Mouse (Mus musculus): ENCODE measurements around the gene Ccl20. TPM values are rescaled to one million over a fixed set of nuclear protein-coding genes. Genes with fewer than 3 reads are reported as not detected.

Ccl20 gene
- total and polyA plus RNA-seq, 2 experiments from 2014 or later: not detected

- ATAC-seq (ENCODE audit: insufficient read depth, low read depth) (peak; percentile 85), DNase-seq (ENCODE audit: low spot score) (peak; percentile 45)
- H3K27me3 ChIP-seq (ENCODE audit: control insufficient read depth, insufficient read depth, low read length): no peaks in the 10 kb centered on the region
- peak within 1 kb of the TSS; percentile 85 for H3K4me2 ChIP-seq (ENCODE audit: low read depth, low read length)
- WGBS: 2% methylated on average over 16 of the region's 16 CpGs
- H3K4me3 ChIP-seq (ENCODE audit: low read depth, low read length): peak within 1 kb of the TSS; percentile 64
- peak within 1 kb of the TSS; percentile 44; the same call in 1 of the 2 replicates for H3K9ac ChIP-seq (replicated peaks; ENCODE audit: low read depth, low read length)
- H3K27ac ChIP-seq (ENCODE audit: low read depth): no peak within 1 kb of the TSS
- H3K36me3 ChIP-seq (replicated peaks; ENCODE audit: control insufficient read depth, insufficient read depth, low read length): no peaks in the 10 kb centered on the region
- no peaks in the 10 kb centered on the region for H3K4me1 ChIP-seq (ENCODE audit: control insufficient read depth, insufficient read depth)
- TF ChIP-seq CTCF (IDR thresholded peaks at IDR 0.05; ENCODE audit: low read depth) (no peak), EP300 (IDR thresholded peaks at IDR 0.05; ENCODE audit: low read depth) (no peak)
- no peaks in the 10 kb centered on the region for H3K9me3 ChIP-seq (replicated peaks; ENCODE audit: control insufficient read depth, low read length)
Measured at GRCm38 (mm10) chr1:83159603-83160002, 43.0 kb downstream of the Ccl20 start, which contains the start of gene Daw1. Gene Daw1 (plus strand): TSS chr1:83159752.

DNA sequence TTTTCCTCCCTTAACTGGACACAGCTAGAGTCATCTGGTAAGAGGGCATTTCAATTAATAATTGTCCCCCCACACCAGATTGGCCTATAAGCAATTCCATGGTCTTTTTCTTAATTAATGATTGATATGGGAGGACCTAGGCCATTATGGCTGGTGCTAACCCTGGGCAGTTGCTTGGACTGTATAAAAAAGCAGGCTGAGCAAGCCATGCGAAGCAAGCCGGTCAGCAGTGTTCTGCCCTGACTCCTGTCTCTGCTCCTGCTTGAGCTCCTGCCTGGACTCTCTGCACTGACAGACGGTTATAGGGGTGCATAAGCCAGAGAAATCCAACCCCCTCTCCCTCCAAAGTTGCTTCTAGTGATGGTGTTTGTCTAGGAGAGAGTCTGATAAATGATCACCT, 45.1 kb downstream of the Ccl20 start:
- no peak for DNase-seq (ENCODE audit: low spot score)
- H3K27me3 ChIP-seq (ENCODE audit: control insufficient read depth, insufficient read depth, low read length): no peaks in the 10 kb centered on the region
- TF ChIP-seq EP300 (IDR thresholded peaks at IDR 0.05; ENCODE audit: low read depth): no peak
- TF ChIP-seq CTCF (IDR thresholded peaks at IDR 0.05; ENCODE audit: low read depth): no peak
- no peaks in the 10 kb centered on the region for H3K9me3 ChIP-seq (replicated peaks; ENCODE audit: control insufficient read depth, low read length)
- no peak overlapping the region for H3K4me2 ChIP-seq (ENCODE audit: low read depth, low read length)
- H3K9ac ChIP-seq (replicated peaks; ENCODE audit: low read depth, low read length): no peak overlapping the region
- H3K36me3 ChIP-seq (replicated peaks; ENCODE audit: control insufficient read depth, insufficient read depth, low read length): no peaks in the 10 kb centered on the region
- 71% methylated on average over 3 of the region's 3 CpGs for WGBS
- H3K4me3 ChIP-seq (ENCODE audit: low read depth, low read length): no peak overlapping the region
- H3K4me1 ChIP-seq (ENCODE audit: control insufficient read depth, insufficient read depth): no peaks in the 10 kb centered on the region
- no peak overlapping the region for H3K27ac ChIP-seq (ENCODE audit: low read depth)
- ATAC-seq (ENCODE audit: insufficient read depth, low read depth): no peak

DNA sequence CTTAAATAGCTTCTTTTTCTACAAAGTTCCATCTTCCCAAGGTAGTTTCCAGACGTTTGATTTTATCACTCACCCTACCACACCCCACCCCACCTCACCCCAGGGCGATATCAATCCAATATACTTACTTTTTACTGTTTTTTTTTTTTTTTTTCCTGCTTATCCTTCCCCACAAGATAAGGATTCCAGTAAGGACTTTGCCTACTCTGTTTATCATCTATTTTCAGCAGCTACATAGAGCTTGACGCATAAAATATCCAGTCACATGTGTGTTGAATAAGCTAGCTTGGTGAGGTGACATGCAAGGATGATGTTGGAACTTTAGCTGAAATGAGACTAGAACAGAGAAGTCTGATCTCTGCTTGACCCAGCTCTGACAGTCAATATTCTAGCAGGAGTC, 47.5 kb downstream of the Ccl20 start:
- TF ChIP-seq EP300 (IDR thresholded peaks at IDR 0.05; ENCODE audit: low read depth): no peak
- no peak overlapping the region for H3K27ac ChIP-seq (ENCODE audit: low read depth)
- H3K9me3 ChIP-seq (replicated peaks; ENCODE audit: control insufficient read depth, low read length): no peaks in the 10 kb centered on the region
- DNase-seq (ENCODE audit: low spot score): no peak
- 40% methylated on average over 3 of the region's 3 CpGs for whole genome bisulfite sequencing
- no peak overlapping the region for H3K4me2 ChIP-seq (ENCODE audit: low read depth, low read length)
- H3K9ac ChIP-seq (replicated peaks; ENCODE audit: low read depth, low read length): no peak overlapping the region
- no peaks in the 10 kb centered on the region for H3K36me3 ChIP-seq (replicated peaks; ENCODE audit: control insufficient read depth, insufficient read depth, low read length)
- no peak for ATAC-seq (ENCODE audit: insufficient read depth, low read depth)
- no peaks in the 10 kb centered on the region for H3K4me1 ChIP-seq (ENCODE audit: control insufficient read depth, insufficient read depth)
- no peaks in the 10 kb centered on the region for H3K27me3 ChIP-seq (ENCODE audit: control insufficient read depth, insufficient read depth, low read length)
- no peak overlapping the region for H3K4me3 ChIP-seq (ENCODE audit: low read depth, low read length)

Other genes starting within 250 kb of the Ccl20 start
- not detected in 2 replicates for gene A030005L19Rik, start 203.4 kb upstream of the Ccl20 start, total RNA-seq (2014; rRNA removed; ENCODE audit: low replicate concordance)
- 0.15 TPM in 1 of 2 replicates, not detected in the other for gene A030005L19Rik, start 203.4 kb upstream of the Ccl20 start, polyA plus RNA-seq (2015; fragmentation: Nextera tagmentation; extraction: Ambion mirVana)
- gene A030014E15Rik, start 191.8 kb upstream of the Ccl20 start, total RNA-seq (2014; rRNA removed; ENCODE audit: low replicate concordance): not detected in 2 replicates
- gene A030014E15Rik, start 191.8 kb upstream of the Ccl20 start, polyA plus RNA-seq (2015; fragmentation: Nextera tagmentation; extraction: Ambion mirVana): not detected in 2 replicates
- gene Gm6217, start 185.4 kb upstream of the Ccl20 start, total RNA-seq (2014; rRNA removed; ENCODE audit: low replicate concordance): not detected in 2 replicates
- gene Gm6217, start 185.4 kb upstream of the Ccl20 start, polyA plus RNA-seq (2015; fragmentation: Nextera tagmentation; extraction: Ambion mirVana): not detected in 2 replicates
- gene A030003K21Rik, start 173.4 kb upstream of the Ccl20 start, total RNA-seq (2014; rRNA removed; ENCODE audit: low replicate concordance): not detected in 2 replicates
- not detected in 2 replicates for gene A030003K21Rik, start 173.4 kb upstream of the Ccl20 start, polyA plus RNA-seq (2015; fragmentation: Nextera tagmentation; extraction: Ambion mirVana)
- not detected in 2 replicates for gene Gm7544, start 160.8 kb upstream of the Ccl20 start, total RNA-seq (2014; rRNA removed; ENCODE audit: low replicate concordance)
- not detected in 2 replicates for gene Gm7544, start 160.8 kb upstream of the Ccl20 start, polyA plus RNA-seq (2015; fragmentation: Nextera tagmentation; extraction: Ambion mirVana)
- not detected in 2 replicates for gene Gm47955, start 156.5 kb upstream of the Ccl20 start, total RNA-seq (2014; rRNA removed; ENCODE audit: low replicate concordance)
- gene Gm47955, start 156.5 kb upstream of the Ccl20 start, polyA plus RNA-seq (2015; fragmentation: Nextera tagmentation; extraction: Ambion mirVana): not detected in 2 replicates
- not detected in 2 replicates for gene Gm47959, start 116.2 kb upstream of the Ccl20 start, total RNA-seq (2014; rRNA removed; ENCODE audit: low replicate concordance)
- gene Gm47959, start 116.2 kb upstream of the Ccl20 start, polyA plus RNA-seq (2015; fragmentation: Nextera tagmentation; extraction: Ambion mirVana): not detected in 2 replicates
- 8.2 TPM in 2 replicates for gene Slc19a3, start 78.3 kb upstream of the Ccl20 start, total RNA-seq (2014; rRNA removed; ENCODE audit: low replicate concordance)
- gene Slc19a3, start 78.3 kb upstream of the Ccl20 start, polyA plus RNA-seq (2015; fragmentation: Nextera tagmentation; extraction: Ambion mirVana): 1.6 TPM in 2 replicates
- gene Krtap28-10, start 74.3 kb upstream of the Ccl20 start, total RNA-seq (2014; rRNA removed; ENCODE audit: low replicate concordance): not detected in 2 replicates
- not detected in 2 replicates for gene Krtap28-10, start 74.3 kb upstream of the Ccl20 start, polyA plus RNA-seq (2015; fragmentation: Nextera tagmentation; extraction: Ambion mirVana)
- not detected in 2 replicates for gene Gm47969, start 71.8 kb upstream of the Ccl20 start, total RNA-seq (2014; rRNA removed; ENCODE audit: low replicate concordance)
- gene Gm47969, start 71.8 kb upstream of the Ccl20 start, polyA plus RNA-seq (2015; fragmentation: Nextera tagmentation; extraction: Ambion mirVana): not detected in 2 replicates
- gene A030005K14Rik, start 57.4 kb upstream of the Ccl20 start, total RNA-seq (2014; rRNA removed; ENCODE audit: low replicate concordance): not detected in 2 replicates
- not detected in 2 replicates for gene A030005K14Rik, start 57.4 kb upstream of the Ccl20 start, polyA plus RNA-seq (2015; fragmentation: Nextera tagmentation; extraction: Ambion mirVana)
- not detected in 2 replicates for gene Krtap28-13, start 55.8 kb upstream of the Ccl20 start, total RNA-seq (2014; rRNA removed; ENCODE audit: low replicate concordance)
- not detected in 2 replicates for gene Krtap28-13, start 55.8 kb upstream of the Ccl20 start, polyA plus RNA-seq (2015; fragmentation: Nextera tagmentation; extraction: Ambion mirVana)
- gene Daw1, start 43.0 kb downstream of the Ccl20 start, total RNA-seq (2014; rRNA removed; ENCODE audit: low replicate concordance): not detected in 2 replicates
- 0.16 TPM in 1 of 2 replicates, not detected in the other for gene Daw1, start 43.0 kb downstream of the Ccl20 start, polyA plus RNA-seq (2015; fragmentation: Nextera tagmentation; extraction: Ambion mirVana)

All from heart, postnatal 0 days (tissue).